Comparison of ENCODE assay signal across 12 mouse cellular contexts in genomic region chr15:12365416-12366071, GRCm38 (mm10). TPM values are rescaled to one million over a fixed set of nuclear protein-coding genes. Genes with fewer than 3 reads are reported as not detected.
DNase-seq lines count a peak whose midpoint lies in the region; ATAC-seq and TF ChIP-seq lines count a peak whose summit lies in the region.
"Had no signal": no experiment of that assay in that cellular context is flagged by ENCODE, and none has a peak within 500 bp of the region (broad histone marks: within the 10 kb centered on the region; RNA-seq: fewer than 3 reads in every experiment).

No protein-coding gene starts in this region.

- TF ChIP-seq EP300 in liver, postnatal 0 days (IDR thresholded peaks at IDR 0.05; ENCODE audit: low read depth), result no peak

- H3K9ac ChIP-seq in hindbrain, embryonic 13.5 days, result no peak overlapping the region
- H3K9ac ChIP-seq in liver, postnatal 0 days (replicated peaks), result no peak overlapping the region
- no peak overlapping the region for H3K9ac ChIP-seq in neural tube, embryonic 15.5 days (replicated peaks)
- H3K9ac ChIP-seq: embryonic facial prominence, embryonic 12.5 days had no signal

- no peak overlapping the region for H3K4me3 ChIP-seq in left cerebral cortex, adult 2 months
- H3K4me3 ChIP-seq in hindbrain, embryonic 13.5 days, result no peak overlapping the region
- H3K4me3 ChIP-seq in liver, postnatal 0 days (ENCODE audit: low read depth, low read length), result no peak overlapping the region
- H3K4me3 ChIP-seq in neural tube, embryonic 15.5 days (replicated peaks), result no peak overlapping the region
- H3K4me3 ChIP-seq: embryonic facial prominence, embryonic 12.5 days had no signal

- peak overlapping the region; percentile 16; the same call in 1 of the 2 replicates for H3K27ac ChIP-seq in left cerebral cortex, adult 2 months
- peak overlapping the region; percentile 86 for H3K27ac ChIP-seq in hindbrain, embryonic 13.5 days
- no peak overlapping the region for H3K27ac ChIP-seq in liver, postnatal 0 days (ENCODE audit: low read depth)
- H3K27ac ChIP-seq in neural tube, embryonic 15.5 days (replicated peaks), result peak overlapping the region; percentile 82
- H3K27ac ChIP-seq: embryonic facial prominence, embryonic 12.5 days had no signal

- TF ChIP-seq CTCF in left cerebral cortex, adult 2 months (IDR thresholded peaks at IDR 0.05), result no peak
- no peak for TF ChIP-seq CTCF in liver, postnatal 0 days (IDR thresholded peaks at IDR 0.05; ENCODE audit: low read depth)

- 70% methylated on average over 15 of the region's 15 CpGs for WGBS in hindbrain, embryonic 13.5 days
- WGBS in liver, postnatal 0 days (ENCODE audit: insufficient replicate concordance), result 70% methylated on average over 15 of the region's 15 CpGs
- WGBS in neural tube, embryonic 15.5 days, result 59% methylated on average over 15 of the region's 15 CpGs

- ATAC-seq in hindbrain, embryonic 13.5 days (ENCODE audit: low FRiP score), result peak; percentile 12; the same call in 1 of the 2 replicates
- peak; percentile 71 for ATAC-seq in liver, postnatal 0 days
- ATAC-seq in neural tube, embryonic 15.5 days (ENCODE audit: low FRiP score), result peak; percentile 1; the same call in 1 of the 2 replicates
- ATAC-seq in CD4-positive, CD25-positive, alpha-beta regulatory T cell, adult 4 months, result no peak

- no peak for DNase-seq in left cerebral cortex, adult 2 months (ENCODE audit: extremely low spot score in 1 of 2, low spot score in 2 of 2)
- DNase-seq in left cerebral cortex, adult 8-10 months (ENCODE audit: low spot score in 2 of 2), result no peak
- no peak for DNase-seq in liver, postnatal 0 days
- DNase-seq in thymus, postnatal 0 days (ENCODE audit: low spot score), result no peak
- no peak for DNase-seq in urinary bladder, adult 2 months (ENCODE audit: low spot score)
- DNase-seq: kidney, adult 8-10 months; lung, adult 18-20 months; thymus, adult 2 months had no signal

- H3K9me3 ChIP-seq in hindbrain, embryonic 13.5 days, result no peaks in the 10 kb centered on the region
- H3K9me3 ChIP-seq in liver, postnatal 0 days (ENCODE audit: low read length), result no peaks in the 10 kb centered on the region
- no peaks in the 10 kb centered on the region for H3K9me3 ChIP-seq in neural tube, embryonic 15.5 days (replicated peaks)
- H3K9me3 ChIP-seq: embryonic facial prominence, embryonic 12.5 days had no signal

- 0 out of 2 replicates have a peak, but pooled peaks cover 5% of the 10 kb centered on the region for H3K27me3 ChIP-seq in hindbrain, embryonic 13.5 days
- no peaks in the 10 kb centered on the region for H3K27me3 ChIP-seq in liver, postnatal 0 days (ENCODE audit: insufficient read depth, low read length)
- H3K27me3 ChIP-seq in neural tube, embryonic 15.5 days (replicated peaks), result no peaks in the 10 kb centered on the region
- H3K27me3 ChIP-seq: embryonic facial prominence, embryonic 12.5 days had no signal

- peak overlapping the region; percentile 27; the same call in 1 of the 2 replicates for H3K4me2 ChIP-seq in hindbrain, embryonic 13.5 days
- H3K4me2 ChIP-seq in liver, postnatal 0 days (ENCODE audit: low read depth, low read length), result no peak overlapping the region
- H3K4me2 ChIP-seq in neural tube, embryonic 15.5 days, result no peak overlapping the region
- H3K4me2 ChIP-seq: embryonic facial prominence, embryonic 12.5 days had no signal

- intact Hi-C loops in left cerebral cortex, adult 2 months (cut with DNase I), result loop anchor here (10.0 kb wide), 2 partner anchors 369 to 391 kb away; partner anchors contain the start of gene Pdzd2

- peaks cover 36% of the 10 kb centered on the region for H3K4me1 ChIP-seq in hindbrain, embryonic 13.5 days (replicated peaks)
- H3K4me1 ChIP-seq in liver, postnatal 0 days (ENCODE audit: insufficient read depth), result peaks cover 25% of the 10 kb centered on the region
- peaks cover 29% of the 10 kb centered on the region for H3K4me1 ChIP-seq in neural tube, embryonic 15.5 days
- H3K4me1 ChIP-seq: embryonic facial prominence, embryonic 12.5 days had no signal

- peaks cover 4% of the 10 kb centered on the region; the same call in 1 of the 2 replicates for H3K36me3 ChIP-seq in hindbrain, embryonic 13.5 days
- H3K36me3 ChIP-seq in liver, postnatal 0 days (replicated peaks; ENCODE audit: insufficient read depth, low read length), result no peaks in the 10 kb centered on the region
- H3K36me3 ChIP-seq in neural tube, embryonic 15.5 days, result no peaks in the 10 kb centered on the region; the same call in 1 of the 2 replicates
- H3K36me3 ChIP-seq: embryonic facial prominence, embryonic 12.5 days had no signal

RNA-seq across cellular contexts. Expression of gene 1810049J17Rik, which starts 43.8 kb away (rescaled TPM):
- total RNA-seq in left cerebral cortex, adult 2 months (2021), result 1 to 10 TPM; 1.2 to 2.6 TPM
- total RNA-seq in left cerebral cortex, adult 8-10 months (2022), result 1 to 10 TPM in 3 of 4 experiments, not detected in 1; 1.2 to 1.7 (median 1.6) TPM
- polyA plus RNA-seq in hindbrain, embryonic 13.5 days (2015; fragmentation: Nextera tagmentation; extraction: Ambion mirVana), result not detected in 2 replicates
- 0.79 and 1.1 TPM in 2 replicates for polyA plus RNA-seq in liver, postnatal 0 days (2015; fragmentation: Nextera tagmentation; extraction: Ambion mirVana)
- polyA plus RNA-seq in neural tube, embryonic 15.5 days (2015; fragmentation: Nextera tagmentation; extraction: Ambion mirVana), result 0.47 TPM in 1 of 2 replicates, not detected in the other
- polyA plus RNA-seq in thymus, postnatal 0 days (2015; fragmentation: Nextera tagmentation; extraction: Ambion mirVana), result 1.6 and 2.0 TPM in 2 replicates
- polyA plus RNA-seq in urinary bladder, adult 2 months (2012; rRNA removed), result 0.19 TPM in 1 of 2 replicates, not detected in the other
- polyA plus RNA-seq in CD4-positive, CD25-positive, alpha-beta regulatory T cell, adult 4 months (2017; shearing (Covaris generic)), result not detected
- polyA plus RNA-seq: thymus, adult 2 months had no signal

RNA-seq across cellular contexts. Expression of gene Golph3, which starts 44.3 kb away (rescaled TPM):
- 100 to 1,000 TPM; 103 to 108 TPM for total RNA-seq in left cerebral cortex, adult 2 months (2021)
- total RNA-seq in left cerebral cortex, adult 8-10 months (2022), result 10 to 100 TPM; 79.2 to 88.1 (median 83.0) TPM
- 67.1 and 75.1 TPM in 2 replicates for polyA plus RNA-seq in hindbrain, embryonic 13.5 days (2015; fragmentation: Nextera tagmentation; extraction: Ambion mirVana)
- 35.8 and 37.2 TPM in 2 replicates for polyA plus RNA-seq in liver, postnatal 0 days (2015; fragmentation: Nextera tagmentation; extraction: Ambion mirVana)
- polyA plus RNA-seq in neural tube, embryonic 15.5 days (2015; fragmentation: Nextera tagmentation; extraction: Ambion mirVana), result 73.1 and 74.1 TPM in 2 replicates
- 78.6 and 84.1 TPM in 2 replicates for polyA plus RNA-seq in thymus, postnatal 0 days (2015; fragmentation: Nextera tagmentation; extraction: Ambion mirVana)
- 118 and 141 TPM in 2 replicates for polyA plus RNA-seq in urinary bladder, adult 2 months (2012; rRNA removed)
- polyA plus RNA-seq in CD4-positive, CD25-positive, alpha-beta regulatory T cell, adult 4 months (2017; shearing (Covaris generic)), result 10 to 100 TPM; 17.8 to 30.3 TPM
